Mouse (Mus musculus): ENCODE data around the gene Mrgprh.

Mrgprh gene

DNA sequence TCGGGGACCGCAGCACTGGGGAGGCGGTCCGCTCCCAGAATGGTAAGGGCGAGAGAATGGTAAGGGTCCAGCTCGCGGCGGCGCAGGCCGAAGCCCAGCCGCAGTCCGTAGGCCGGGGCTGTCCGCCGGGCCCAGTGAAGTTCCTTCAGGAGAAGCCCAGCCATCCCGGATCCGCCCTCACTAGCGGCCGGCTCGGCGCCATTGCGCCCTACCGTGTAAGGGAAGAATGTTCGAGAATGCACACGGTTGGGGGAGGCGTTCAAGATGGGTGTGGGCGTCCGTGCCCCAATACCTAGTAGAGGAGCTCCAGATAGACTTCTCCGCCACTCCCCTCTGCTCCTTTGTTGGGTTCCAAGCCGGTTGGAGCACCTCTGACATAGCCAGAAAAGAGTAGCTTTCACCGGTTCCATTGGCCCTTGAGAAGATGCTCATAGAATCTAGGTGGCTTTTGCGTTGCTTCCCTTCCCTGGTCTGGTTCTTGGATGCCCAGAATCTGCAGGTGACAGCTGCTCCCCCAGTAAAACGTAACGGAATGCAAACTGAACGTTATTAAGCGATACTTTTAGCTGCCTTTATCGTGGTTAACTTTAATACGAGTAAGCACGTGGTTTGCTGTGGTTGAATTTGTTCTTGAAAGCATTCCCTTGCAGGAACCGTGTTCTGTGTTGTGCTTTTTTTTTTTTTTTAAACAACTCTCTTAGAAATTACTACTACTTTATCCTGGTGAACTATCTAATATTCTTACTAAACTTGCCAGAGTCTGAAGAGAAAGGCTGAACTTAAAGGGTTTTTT lies 41.0 kb downstream of the Mrgprh start:
- no peak for DNase-seq (ENCODE audit: low read depth, low spot score)

DNA sequence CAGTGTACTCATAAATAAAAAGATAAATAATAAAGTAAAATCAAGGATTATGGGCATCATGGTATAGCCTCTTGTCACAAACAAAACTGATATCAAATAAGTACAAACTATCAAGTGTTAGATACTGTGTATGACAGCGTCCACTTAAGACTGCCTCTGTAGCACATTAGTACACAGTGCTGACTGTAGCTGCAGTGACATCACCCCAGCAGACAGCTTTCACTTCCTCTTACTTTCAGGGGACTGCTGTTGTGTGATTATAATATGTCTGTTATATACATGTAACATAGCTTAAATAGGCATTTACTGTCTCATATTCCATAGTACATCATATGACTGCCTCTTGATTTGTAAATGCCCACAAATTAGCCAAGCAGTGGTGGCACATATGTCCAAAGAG lies 45.2 kb downstream of the Mrgprh start:
- no peak for DNase-seq (ENCODE audit: low read depth, low spot score)

DNA sequence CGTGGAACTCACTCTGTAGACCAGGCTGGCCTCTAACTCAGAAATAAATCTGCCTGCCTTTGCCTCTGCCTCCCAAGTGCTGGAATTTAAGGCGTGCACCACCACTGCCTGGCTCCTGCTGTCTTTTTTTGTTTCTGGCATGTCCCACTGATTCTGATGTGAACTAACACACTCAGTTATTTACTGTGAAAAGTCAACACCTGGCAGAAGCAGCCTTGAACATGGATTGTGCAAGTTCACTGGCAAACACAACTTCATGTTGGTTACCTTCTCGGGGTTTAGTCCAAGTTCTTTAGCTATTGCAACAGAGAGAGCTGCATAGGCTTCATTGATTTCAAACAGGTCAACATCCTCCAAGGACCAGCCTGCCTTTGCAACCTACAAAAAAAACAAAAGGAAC lies 49.2 kb downstream of the Mrgprh start:
- no peak for DNase-seq (ENCODE audit: low read depth, low spot score)

DNA sequence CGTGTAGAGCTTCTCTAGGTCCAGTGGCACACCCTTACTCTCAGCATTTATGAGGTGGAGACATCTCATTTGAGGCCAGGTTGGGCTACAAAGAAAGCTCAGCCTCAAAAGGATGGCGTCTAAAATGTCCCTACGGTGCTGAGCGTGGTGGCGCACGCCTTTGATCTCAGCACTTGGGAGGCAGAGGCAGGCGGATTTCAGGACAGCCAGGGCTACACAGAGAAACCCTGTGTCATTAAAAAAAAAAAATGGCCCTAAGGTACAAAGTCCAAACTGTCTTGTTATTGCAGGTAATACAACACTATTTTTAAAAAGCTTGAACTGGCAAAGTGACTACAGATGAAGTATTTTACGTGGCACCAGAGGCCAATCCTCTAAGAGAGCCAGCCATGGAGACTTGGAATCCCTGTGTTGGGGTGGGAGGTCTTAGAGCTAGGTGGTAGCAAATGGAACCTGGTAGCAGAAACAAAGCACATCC lies 49.9 kb downstream of the Mrgprh start:
- no peak for DNase-seq (ENCODE audit: low read depth, low spot score)

All from skeletal muscle tissue, adult 2 months (tissue).